Mouse (Mus musculus): ENCODE results near the gene Prg2. TPM values are rescaled to one million over a fixed set of nuclear protein-coding genes. Genes with fewer than 3 reads are reported as not detected.

Prg2 gene
- polyA plus RNA-seq (2015; fragmentation: Illumina TruSeq; extraction: RNeasy Lipid Tissue Mini Kit (QIAGEN cat#74804); ENCODE audit: insufficient read depth, low read depth, low replicate concordance) = not detected

DNA sequence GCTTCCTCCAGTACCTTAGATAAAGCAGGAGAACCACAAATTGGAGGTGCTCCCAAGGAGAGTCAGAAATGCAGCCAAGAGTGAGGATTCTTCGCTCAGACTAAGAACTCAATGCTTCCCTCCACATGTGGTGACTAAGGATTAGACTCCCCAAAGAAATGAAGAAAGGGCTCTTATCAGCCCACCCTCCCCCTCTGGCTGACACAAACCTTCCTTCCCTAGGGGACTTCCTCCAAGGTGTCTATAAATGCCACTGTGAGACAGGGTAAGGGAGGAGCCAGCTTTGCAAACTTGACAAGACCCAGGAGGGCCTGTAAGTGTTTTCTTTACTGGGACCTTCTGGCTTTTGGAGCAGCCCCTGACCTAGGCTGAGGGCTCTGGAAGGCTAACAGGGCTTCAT lies at the start of gene Prg2:
TSS of gene Prg2 (plus strand) at position 274 of the 400 bp plus-strand sequence.

GRCm38 (mm10) chr2:84936474-84937429 lies 43.5 kb upstream of the Prg2 start, which contains the start of gene Slc43a3:
Gene Slc43a3 (plus strand): TSS chr2:84936579.

GRCm38 (mm10) chr2:84987930-84988329 lies 7.7 kb downstream of the Prg2 start, which contains the start of gene Prg3:
Gene Prg3 (plus strand): TSS chr2:84988215.

Other genes starting within 250 kb of the Prg2 start
- gene Ypel4, start 246.4 kb upstream of the Prg2 start, polyA plus RNA-seq (2015; fragmentation: Illumina TruSeq; extraction: RNeasy Lipid Tissue Mini Kit (QIAGEN cat#74804); ENCODE audit: insufficient read depth, low read depth, low replicate concordance) = 2.0 TPM
- not detected for gene Gm19426, start 236.8 kb upstream of the Prg2 start, polyA plus RNA-seq (2015; fragmentation: Illumina TruSeq; extraction: RNeasy Lipid Tissue Mini Kit (QIAGEN cat#74804); ENCODE audit: insufficient read depth, low read depth, low replicate concordance)
- gene Serping1, start 205.0 kb upstream of the Prg2 start, polyA plus RNA-seq (2015; fragmentation: Illumina TruSeq; extraction: RNeasy Lipid Tissue Mini Kit (QIAGEN cat#74804); ENCODE audit: insufficient read depth, low read depth, low replicate concordance) = 120 TPM
- 13.6 TPM for gene Ube2l6, start 181.6 kb upstream of the Prg2 start, polyA plus RNA-seq (2015; fragmentation: Illumina TruSeq; extraction: RNeasy Lipid Tissue Mini Kit (QIAGEN cat#74804); ENCODE audit: insufficient read depth, low read depth, low replicate concordance)
- gene Smtnl1, start 157.8 kb upstream of the Prg2 start, polyA plus RNA-seq (2015; fragmentation: Illumina TruSeq; extraction: RNeasy Lipid Tissue Mini Kit (QIAGEN cat#74804); ENCODE audit: insufficient read depth, low read depth, low replicate concordance) = not detected
- gene Timm10, start 153.5 kb upstream of the Prg2 start, polyA plus RNA-seq (2015; fragmentation: Illumina TruSeq; extraction: RNeasy Lipid Tissue Mini Kit (QIAGEN cat#74804); ENCODE audit: insufficient read depth, low read depth, low replicate concordance) = 9.3 TPM
- gene Slc43a1, start 141.6 kb upstream of the Prg2 start, polyA plus RNA-seq (2015; fragmentation: Illumina TruSeq; extraction: RNeasy Lipid Tissue Mini Kit (QIAGEN cat#74804); ENCODE audit: insufficient read depth, low read depth, low replicate concordance) = 2.1 TPM
- 1.6 TPM for gene Rtn4rl2, start 93.8 kb upstream of the Prg2 start, polyA plus RNA-seq (2015; fragmentation: Illumina TruSeq; extraction: RNeasy Lipid Tissue Mini Kit (QIAGEN cat#74804); ENCODE audit: insufficient read depth, low read depth, low replicate concordance)
- 43.6 TPM for gene Slc43a3, start 43.9 kb upstream of the Prg2 start, polyA plus RNA-seq (2015; fragmentation: Illumina TruSeq; extraction: RNeasy Lipid Tissue Mini Kit (QIAGEN cat#74804); ENCODE audit: insufficient read depth, low read depth, low replicate concordance)
- not detected for gene Prg3, start 7.8 kb downstream of the Prg2 start, polyA plus RNA-seq (2015; fragmentation: Illumina TruSeq; extraction: RNeasy Lipid Tissue Mini Kit (QIAGEN cat#74804); ENCODE audit: insufficient read depth, low read depth, low replicate concordance)
- gene Ssrp1, start 56.8 kb downstream of the Prg2 start, polyA plus RNA-seq (2015; fragmentation: Illumina TruSeq; extraction: RNeasy Lipid Tissue Mini Kit (QIAGEN cat#74804); ENCODE audit: insufficient read depth, low read depth, low replicate concordance) = 24.0 TPM
- gene P2rx3, start 57.0 kb downstream of the Prg2 start, polyA plus RNA-seq (2015; fragmentation: Illumina TruSeq; extraction: RNeasy Lipid Tissue Mini Kit (QIAGEN cat#74804); ENCODE audit: insufficient read depth, low read depth, low replicate concordance) = 2.8 TPM
- 22.3 TPM for gene Tnks1bp1, start 67.6 kb downstream of the Prg2 start, polyA plus RNA-seq (2015; fragmentation: Illumina TruSeq; extraction: RNeasy Lipid Tissue Mini Kit (QIAGEN cat#74804); ENCODE audit: insufficient read depth, low read depth, low replicate concordance)
- gene Aplnr, start 155.8 kb downstream of the Prg2 start, polyA plus RNA-seq (2015; fragmentation: Illumina TruSeq; extraction: RNeasy Lipid Tissue Mini Kit (QIAGEN cat#74804); ENCODE audit: insufficient read depth, low read depth, low replicate concordance) = 3.7 TPM
- 0.66 TPM for gene Lrrc55, start 216.7 kb downstream of the Prg2 start, polyA plus RNA-seq (2015; fragmentation: Illumina TruSeq; extraction: RNeasy Lipid Tissue Mini Kit (QIAGEN cat#74804); ENCODE audit: insufficient read depth, low read depth, low replicate concordance)

Measured in pancreas, adult 10 weeks (tissue).